Mouse (Mus musculus) urinary bladder, postnatal 36 days (tissue): ENCODE results near the gene Igfn1.

ENCODE experiments used
- DNase-seq, 2 experiments: peaks; one replicate each; pipeline ENCODE4 v3.0.0; 2022; ENCODE audit warnings: low spot score in 2 of 2, mixed read lengths in 1 of 2

The Igfn1 gene

DNA sequence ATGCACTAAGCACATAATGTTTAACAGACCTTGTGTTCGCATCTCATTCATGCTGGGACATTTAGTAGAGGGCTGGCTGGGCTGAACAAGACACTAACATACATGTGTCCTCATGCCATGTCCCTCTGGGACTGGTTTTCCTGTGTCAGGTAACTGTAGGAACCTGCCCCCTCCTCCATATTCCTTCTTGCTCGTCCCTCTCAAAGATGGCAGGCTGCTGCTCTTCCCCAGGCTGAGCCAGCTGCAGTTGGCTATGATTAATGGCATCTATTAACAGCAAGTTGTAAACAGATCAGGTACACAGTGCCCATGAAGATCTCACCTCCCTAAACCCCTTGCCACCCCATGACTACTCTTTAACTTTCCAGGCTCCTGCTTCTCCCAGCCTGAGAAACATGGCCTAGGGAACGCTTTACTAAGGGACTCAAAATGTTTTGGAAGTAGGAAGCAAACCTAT is at the start of gene Igfn1:
Igfn1 (minus strand) TSS at position 51 of the 457 bp plus-strand sequence.
- DNase-seq: no peak

- DNase-seq: no peak
Observed at GRCm38 (mm10) chr1:136055771-136056170, 49.6 kb upstream of the Igfn1 start.

- DNase-seq: no peak
Observed at GRCm38 (mm10) chr1:136052547-136052946, 46.4 kb upstream of the Igfn1 start, which contains the start of gene Cacna1s. Gene Cacna1s, plus strand, starts transcription at chr1:136052750.

DNA sequence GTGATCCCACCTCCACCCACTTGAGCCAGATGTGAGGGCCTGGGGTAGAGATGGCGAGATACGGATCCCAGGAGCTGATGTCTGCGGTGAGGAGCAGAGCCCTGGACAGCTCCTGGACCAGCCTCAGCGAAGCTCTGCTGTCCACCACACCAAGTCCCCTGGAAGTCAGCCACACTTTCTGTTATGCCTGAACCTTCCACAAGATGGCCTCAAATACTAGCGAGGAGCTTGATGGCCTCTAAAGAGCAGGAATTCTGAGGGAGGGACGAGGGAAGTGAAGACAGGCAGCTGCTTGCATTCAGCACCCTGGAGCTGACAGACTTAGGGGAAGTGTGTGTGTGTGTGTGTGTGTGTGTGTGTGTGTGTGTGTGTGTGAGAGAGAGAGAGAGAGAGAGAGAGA is 45.3 kb upstream of the Igfn1 start:
- DNase-seq: peak; percentile 24 to 52

DNA sequence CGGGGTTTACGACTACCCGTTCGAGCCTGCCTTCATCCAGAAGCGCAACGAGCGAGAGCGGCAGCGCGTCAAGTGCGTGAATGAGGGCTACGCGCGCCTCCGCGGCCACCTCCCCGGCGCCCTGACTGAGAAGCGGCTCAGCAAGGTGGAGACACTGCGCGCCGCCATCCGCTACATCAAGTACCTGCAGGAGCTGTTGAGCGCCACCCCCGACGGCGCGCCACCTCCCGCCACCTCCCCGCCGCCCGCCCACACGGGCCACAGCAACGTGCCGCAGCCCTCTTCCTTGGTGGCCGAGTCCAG is 44.8 kb upstream of the Igfn1 start:
- DNase-seq: no peak

DNA sequence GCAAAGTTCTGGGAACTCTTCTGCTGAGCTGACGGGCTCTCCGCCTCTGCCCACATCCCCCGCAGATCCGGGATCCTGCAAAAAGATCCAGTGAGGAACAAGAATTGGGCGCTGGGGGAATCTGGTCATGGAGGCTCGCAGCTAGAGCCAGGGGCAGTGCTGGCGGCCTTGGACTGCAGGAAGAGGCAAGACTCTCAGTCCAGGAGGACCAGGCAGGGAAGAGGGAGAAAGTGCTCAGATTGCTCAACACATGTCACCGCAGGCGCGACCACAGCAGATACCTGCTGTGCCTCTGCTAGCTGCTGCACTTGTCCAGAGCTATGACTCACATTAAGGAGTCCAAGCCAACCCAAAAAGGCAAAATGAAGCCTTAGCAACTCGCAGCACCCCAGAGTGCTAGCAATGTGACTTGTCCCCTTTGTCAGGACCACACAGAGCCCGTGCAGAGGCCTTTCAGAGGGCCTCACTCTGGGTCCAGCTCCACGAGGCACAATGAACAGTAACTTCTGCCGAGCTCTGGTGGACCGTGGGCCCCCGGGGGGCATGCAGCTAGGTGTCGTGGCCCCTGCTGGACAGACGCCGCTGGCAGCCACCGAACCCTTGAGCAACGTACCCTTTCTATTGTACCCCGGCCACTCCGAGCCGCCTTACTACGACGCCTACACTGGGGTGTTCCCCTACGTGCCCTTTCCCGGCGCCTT is 44.3 kb upstream of the Igfn1 start, which contains the start of gene Ascl5:
Ascl5 (plus strand) TSS at position 493 of the 701 bp plus-strand sequence.
- DNase-seq: no peak

DNA sequence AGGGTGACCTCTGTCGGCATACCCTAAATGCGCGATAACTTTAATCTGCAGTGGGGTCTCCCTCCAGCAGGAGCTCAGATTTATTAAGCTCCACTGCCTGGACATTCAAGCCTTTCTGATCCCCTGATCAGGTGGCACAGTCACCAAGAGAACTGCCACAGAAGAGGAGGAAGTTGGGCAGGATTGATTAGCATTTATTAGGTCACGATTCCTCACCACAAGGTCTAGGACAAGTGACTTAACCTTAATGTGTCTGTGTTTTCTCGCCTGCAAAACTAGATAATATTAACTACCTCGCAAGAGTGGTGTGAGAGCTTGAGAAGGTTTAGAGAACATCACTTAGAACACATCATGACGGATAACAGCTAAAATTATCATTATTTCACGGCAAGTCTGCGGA is 41.8 kb upstream of the Igfn1 start:
- DNase-seq: no peak

- no peak for DNase-seq
Observed at GRCm38 (mm10) chr1:136047432-136047831, 41.3 kb upstream of the Igfn1 start.

DNA sequence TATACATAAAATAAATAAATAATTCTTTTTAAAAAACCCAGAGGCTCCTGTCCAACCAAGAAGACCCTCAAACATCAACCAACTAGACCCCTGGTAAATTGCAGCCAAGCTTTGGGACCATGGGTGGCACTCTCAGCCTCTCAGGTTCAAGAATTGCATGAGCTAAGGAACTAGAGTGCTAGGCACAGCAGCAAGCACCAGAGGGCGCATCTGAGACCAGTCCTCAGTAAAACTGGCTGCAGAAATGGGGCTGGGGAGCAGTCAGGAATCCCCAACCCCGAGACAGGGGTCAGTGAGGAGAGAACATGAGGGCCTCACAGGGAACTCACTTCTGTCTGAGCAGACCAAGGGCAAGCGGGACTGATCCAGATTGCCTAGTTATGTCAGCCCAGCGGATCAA is 39.6 kb upstream of the Igfn1 start:
- DNase-seq: peak in 1 of 2 experiments; percentile 24

- DNase-seq: no peak
Observed at GRCm38 (mm10) chr1:136040874-136041273, 34.7 kb upstream of the Igfn1 start.

DNA sequence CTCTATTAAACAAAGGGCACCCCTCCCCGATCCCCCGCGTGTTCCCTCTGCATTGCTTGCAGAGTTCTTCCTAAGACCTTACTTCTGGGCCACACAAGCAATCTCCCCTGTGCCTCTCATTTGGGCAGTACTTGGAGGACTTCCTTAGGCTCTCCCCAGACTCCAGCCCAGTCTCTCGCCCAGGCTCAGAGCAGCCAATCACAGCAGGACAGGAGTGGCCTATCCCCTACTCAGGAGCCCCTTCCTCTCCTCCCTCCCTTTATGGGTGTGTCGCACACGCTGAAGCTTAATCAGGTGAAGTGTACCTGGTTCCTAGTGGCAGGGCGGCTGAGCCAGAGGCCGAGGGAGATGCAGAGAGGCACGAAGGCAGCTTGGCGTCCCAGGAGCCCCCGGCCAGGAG is 34.3 kb upstream of the Igfn1 start:
- DNase-seq: no peak

- no peak for DNase-seq
Observed at GRCm38 (mm10) chr1:136038746-136039538, 32.8 kb upstream of the Igfn1 start.

DNA sequence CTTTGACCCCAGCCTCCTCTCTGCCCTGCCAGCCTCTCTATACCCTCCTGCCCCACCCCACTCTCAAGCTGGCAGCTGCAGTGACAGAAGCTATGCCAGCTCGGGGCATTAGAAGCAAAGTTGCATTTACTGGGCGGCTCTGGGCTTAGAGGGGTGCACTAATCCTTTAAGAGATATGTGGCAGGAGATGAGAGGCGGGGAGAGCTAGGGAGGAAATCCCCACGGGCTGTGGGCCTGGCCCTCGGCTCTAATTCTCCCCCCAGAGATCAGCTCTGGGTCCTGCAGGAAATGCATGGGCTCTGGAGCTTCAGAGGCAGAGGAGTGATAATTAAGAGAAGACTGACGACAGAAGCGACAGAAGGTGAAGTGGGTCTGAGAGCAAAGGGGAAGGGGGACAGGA is 26.8 kb upstream of the Igfn1 start:
- no peak for DNase-seq

DNA sequence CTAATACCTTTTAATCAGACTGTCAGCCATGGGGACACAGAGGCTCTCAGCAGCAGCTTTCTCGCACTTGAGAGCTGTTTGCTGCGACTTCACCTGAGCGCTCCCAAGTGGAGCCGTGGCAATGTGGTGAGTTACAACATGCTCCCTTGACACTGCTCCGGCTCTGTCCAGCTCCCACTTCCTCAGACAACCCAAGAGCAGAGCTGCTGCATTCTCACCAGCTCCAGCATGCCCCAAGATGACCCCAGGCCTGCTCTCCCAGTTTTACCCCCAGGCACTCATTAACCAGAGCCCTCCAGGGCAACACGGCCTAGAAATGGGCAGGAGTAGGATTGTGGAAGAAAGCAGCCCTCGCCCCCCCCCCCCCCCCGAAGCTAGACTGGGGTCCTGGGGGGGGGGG is 25.6 kb upstream of the Igfn1 start:
- no peak for DNase-seq

DNA sequence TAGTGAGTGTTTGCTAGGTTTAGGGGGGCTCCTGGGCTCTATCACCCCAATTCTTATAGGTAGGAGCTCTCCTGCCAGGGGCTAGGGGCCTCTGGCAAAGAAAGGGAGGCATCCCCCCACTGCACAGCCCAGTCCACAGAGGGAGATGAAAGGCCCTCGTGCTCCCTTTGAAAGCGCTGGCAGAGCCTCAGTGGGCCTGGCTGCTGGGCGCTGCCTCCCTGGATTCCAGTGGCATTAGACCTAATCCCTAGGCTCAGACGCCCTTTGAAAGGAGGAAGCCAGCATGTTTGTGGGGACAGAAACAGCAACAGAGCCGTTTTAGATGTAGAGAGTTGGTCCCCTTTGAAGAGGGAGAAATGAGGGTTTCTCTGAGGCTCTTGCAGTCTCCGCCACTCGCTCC is 24.1 kb upstream of the Igfn1 start:
- DNase-seq: no peak

- peak; percentile 11 to 30 for DNase-seq
Observed at GRCm38 (mm10) chr1:136018390-136019189, 12.4 kb upstream of the Igfn1 start.

GRCm38 (mm10) chr1:136017907-136018313 is 11.8 kb upstream of the Igfn1 start:
- DNase-seq: peak; percentile 85 to 91

- no peak for DNase-seq
Observed at GRCm38 (mm10) chr1:136017307-136017706, 11.2 kb upstream of the Igfn1 start.

- DNase-seq: no peak
Observed at GRCm38 (mm10) chr1:136014796-136015502, 8.8 kb upstream of the Igfn1 start.

GRCm38 (mm10) chr1:136013513-136013912 is 7.4 kb upstream of the Igfn1 start:
- no peak for DNase-seq

- DNase-seq: no peak
Observed at GRCm38 (mm10) chr1:136010247-136010646, 4.1 kb upstream of the Igfn1 start.

DNA sequence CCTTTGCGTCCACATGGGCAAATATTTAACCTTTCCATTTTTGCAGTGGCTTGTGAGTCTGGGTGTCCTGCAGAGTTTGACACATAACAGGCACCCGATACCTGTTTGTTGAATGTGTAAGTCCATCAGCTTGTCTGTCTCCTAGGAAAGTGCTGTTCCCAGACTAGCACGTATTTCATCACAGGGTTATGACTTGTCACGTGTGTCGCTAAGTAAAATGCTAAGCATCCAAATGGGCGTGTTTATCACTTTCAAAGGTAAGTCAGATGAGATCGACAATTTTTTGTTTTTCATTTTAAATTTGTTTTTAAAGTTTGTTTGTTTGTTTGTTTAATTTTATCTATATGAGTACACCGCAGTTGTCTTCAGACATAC is 2.0 kb upstream of the Igfn1 start:
- DNase-seq: no peak
